In the genomic region with DNA sequence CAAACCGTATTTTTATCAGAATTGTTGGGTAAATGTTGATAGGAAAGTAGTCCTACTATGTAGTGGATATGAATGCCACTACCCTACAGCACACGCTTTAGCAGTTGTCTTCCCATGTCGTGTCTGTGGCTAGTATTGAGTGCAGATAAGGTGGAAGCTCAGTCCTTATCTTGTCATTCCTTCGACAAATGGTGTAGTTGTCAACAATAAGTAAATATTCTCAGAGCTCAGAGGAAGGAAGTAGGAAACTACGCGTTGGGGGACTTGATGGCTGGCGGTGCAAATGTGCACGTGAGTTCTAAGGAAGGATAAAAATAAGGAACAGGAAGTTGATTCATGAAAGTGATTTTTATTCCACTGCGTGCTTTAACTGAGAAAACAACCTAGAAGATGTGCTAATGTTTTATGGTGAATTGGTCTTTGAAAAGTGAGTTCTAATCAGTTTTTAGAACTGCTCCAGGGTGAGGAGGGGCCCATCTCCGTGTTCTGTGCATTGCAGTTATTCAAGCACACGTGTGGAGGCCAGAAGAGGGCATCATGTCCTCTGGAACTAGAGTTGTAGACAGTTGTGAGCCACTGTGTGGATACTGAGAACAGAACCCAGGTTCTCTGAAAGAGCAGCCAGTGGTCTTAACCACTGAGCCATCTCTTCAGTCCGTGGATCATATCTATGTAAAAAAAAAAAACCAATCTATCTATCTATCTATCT, we compare ENCODE assay signal across 9 mouse cellular contexts. TPM values are rescaled to one million over a fixed set of nuclear protein-coding genes. Genes with fewer than 3 reads are reported as not detected.
DNase-seq lines count a peak whose midpoint lies in the region; ATAC-seq and TF ChIP-seq lines count a peak whose summit lies in the region.
"Had no signal": no experiment of that assay in that cellular context is flagged by ENCODE, and none has a peak within 500 bp of the region (broad histone marks: within the 10 kb centered on the region; RNA-seq: fewer than 3 reads in every experiment).

No protein-coding gene starts in this region.

- no peak overlapping the region for H3K4me2 ChIP-seq in heart, embryonic 13.5 days
- H3K4me2 ChIP-seq in heart, embryonic 11.5 days: no peak overlapping the region
- peak overlapping the region; percentile 48 for H3K4me2 ChIP-seq in liver, embryonic 13.5 days

- H3K9me3 ChIP-seq in heart, embryonic 13.5 days: no peaks in the 10 kb centered on the region
- H3K9me3 ChIP-seq in heart, embryonic 11.5 days (replicated peaks; ENCODE audit: control insufficient read depth, low read length): no peaks in the 10 kb centered on the region
- no peaks in the 10 kb centered on the region for H3K9me3 ChIP-seq in liver, embryonic 13.5 days (replicated peaks)

- 46% methylated on average over 12 of the region's 12 CpGs for WGBS in heart, embryonic 13.5 days
- 45% methylated on average over 12 of the region's 12 CpGs for WGBS in heart, embryonic 11.5 days (ENCODE audit: insufficient replicate concordance)
- WGBS in liver, embryonic 13.5 days (ENCODE audit: insufficient replicate concordance): 14% methylated on average over 12 of the region's 12 CpGs

- peaks cover 7% of the 10 kb centered on the region for H3K36me3 ChIP-seq in heart, embryonic 13.5 days
- H3K36me3 ChIP-seq in heart, embryonic 11.5 days (ENCODE audit: control insufficient read depth, insufficient read depth, low read length): no peaks in the 10 kb centered on the region
- H3K36me3 ChIP-seq in liver, embryonic 13.5 days: peaks cover 7% of the 10 kb centered on the region; the same call in 1 of the 2 replicates

- ATAC-seq in heart, embryonic 13.5 days (ENCODE audit: extremely low read depth, insufficient number of reproducible peaks, low FRiP score, low TSS enrichment): no peak
- no peak for ATAC-seq in heart, embryonic 11.5 days (replicated peaks; ENCODE audit: insufficient number of reproducible peaks, low FRiP score, low TSS enrichment)
- ATAC-seq in liver, embryonic 13.5 days (ENCODE audit: low read depth): peak; percentile 93

- peak overlapping the region; percentile 45; the same call in 1 of the 2 replicates for H3K27ac ChIP-seq in heart, embryonic 13.5 days (replicated peaks)
- H3K27ac ChIP-seq in heart, embryonic 11.5 days (ENCODE audit: low read depth, low read length): no peak overlapping the region
- peak overlapping the region; percentile 84 for H3K27ac ChIP-seq in liver, embryonic 13.5 days
- no peak overlapping the region for H3K27ac ChIP-seq in left cerebral cortex, adult 2 months

- H3K4me1 ChIP-seq in heart, embryonic 13.5 days: peaks cover 34% of the 10 kb centered on the region
- peaks cover 14% of the 10 kb centered on the region; the same call in 1 of the 2 replicates for H3K4me1 ChIP-seq in heart, embryonic 11.5 days (ENCODE audit: control insufficient read depth, insufficient read depth, low read length)
- peaks cover 39% of the 10 kb centered on the region for H3K4me1 ChIP-seq in liver, embryonic 13.5 days (replicated peaks)

- intact Hi-C loops in left cerebral cortex, adult 2 months (cut with DNase I): loop anchor here (5.0 kb wide), 1 partner anchor 198 kb away; no protein-coding TSS in a partner anchor

- no peak overlapping the region for H3K4me3 ChIP-seq in heart, embryonic 13.5 days
- no peak overlapping the region for H3K4me3 ChIP-seq in heart, embryonic 11.5 days (ENCODE audit: low read depth, low read length)
- no peak overlapping the region for H3K4me3 ChIP-seq in liver, embryonic 13.5 days (replicated peaks)
- H3K4me3 ChIP-seq in left cerebral cortex, adult 2 months: no peak overlapping the region
- H3K4me3 ChIP-seq: myocyte had no signal

- no peak for TF ChIP-seq CTCF in left cerebral cortex, adult 2 months (IDR thresholded peaks at IDR 0.05)

- H3K9ac ChIP-seq in heart, embryonic 13.5 days: no peak overlapping the region
- H3K9ac ChIP-seq in heart, embryonic 11.5 days (ENCODE audit: low read depth, low read length): no peak overlapping the region
- H3K9ac ChIP-seq in liver, embryonic 13.5 days: peak overlapping the region; percentile 36; the same call in 1 of the 2 replicates

- peak; percentile 72 for DNase-seq in 416B (ENCODE audit: low read depth)
- DNase-seq in c-Kit-negative CD71-positive TER-119-positive erythroid progenitor cells, embryonic 14.5 days (ENCODE audit: low read depth, low spot score): peak; percentile 9
- peak; percentile 20 for DNase-seq in liver, embryonic 13.5 days
- DNase-seq in left cerebral cortex, adult 2 months (ENCODE audit: extremely low spot score in 1 of 2, low spot score in 2 of 2): no peak
- DNase-seq in Muller cell, postnatal 12 days (ENCODE audit: inconsistent ontology term): no peak
- DNase-seq in layer of hippocampus, postnatal 25 days (ENCODE audit: extremely low spot score in 1 of 2, low spot score in 1 of 2): no peak

- H3K27me3 ChIP-seq in heart, embryonic 13.5 days (replicated peaks): no peaks in the 10 kb centered on the region
- no peaks in the 10 kb centered on the region for H3K27me3 ChIP-seq in heart, embryonic 11.5 days (ENCODE audit: control insufficient read depth, insufficient read depth, low read length)
- no peaks in the 10 kb centered on the region for H3K27me3 ChIP-seq in liver, embryonic 13.5 days

RNA-seq across cellular contexts. Expression of a gene that starts 13.8 kb away (rescaled TPM):
- polyA plus RNA-seq in heart, embryonic 13.5 days (2015; fragmentation: Nextera tagmentation; extraction: Ambion mirVana): 0.13 TPM in 1 of 2 replicates, not detected in the other
- polyA plus RNA-seq in heart, embryonic 11.5 days (2014; fragmentation: Nextera tagmentation; extraction: Ambion mirVana): 0.20 and 0.42 TPM in 2 replicates
- polyA plus RNA-seq in liver, embryonic 13.5 days (2015; fragmentation: Nextera tagmentation; extraction: Ambion mirVana): 0.14 TPM in 1 of 2 replicates, not detected in the other
- not detected for total RNA-seq in left cerebral cortex, adult 2 months (2021)
- not detected for total RNA-seq in layer of hippocampus, postnatal 25 days (2021)
- polyA plus RNA-seq: myocyte had no signal

RNA-seq across cellular contexts. Expression of a gene that starts 35.6 kb away (rescaled TPM):
- 2.3 and 2.5 TPM in 2 replicates for polyA plus RNA-seq in heart, embryonic 13.5 days (2015; fragmentation: Nextera tagmentation; extraction: Ambion mirVana)
- polyA plus RNA-seq in heart, embryonic 11.5 days (2014; fragmentation: Nextera tagmentation; extraction: Ambion mirVana): 1.5 TPM in 2 replicates
- 0.96 and 1.3 TPM in 2 replicates for polyA plus RNA-seq in liver, embryonic 13.5 days (2015; fragmentation: Nextera tagmentation; extraction: Ambion mirVana)
- total RNA-seq in left cerebral cortex, adult 2 months (2021): under 1 TPM; 0.44 to 0.66 TPM
- total RNA-seq in layer of hippocampus, postnatal 25 days (2021): under 1 TPM; 0.87 to 0.96 TPM

RNA-seq across cellular contexts. Expression of a gene that starts 51.0 kb away (rescaled TPM):
- polyA plus RNA-seq in heart, embryonic 13.5 days (2015; fragmentation: Nextera tagmentation; extraction: Ambion mirVana): 52.4 and 55.8 TPM in 2 replicates
- 63.4 and 69.5 TPM in 2 replicates for polyA plus RNA-seq in heart, embryonic 11.5 days (2014; fragmentation: Nextera tagmentation; extraction: Ambion mirVana)
- 22.6 and 25.3 TPM in 2 replicates for polyA plus RNA-seq in liver, embryonic 13.5 days (2015; fragmentation: Nextera tagmentation; extraction: Ambion mirVana)
- 10 to 100 TPM; 34.0 to 36.9 TPM for total RNA-seq in left cerebral cortex, adult 2 months (2021)
- 10 to 100 TPM; 48.3 to 52.4 TPM for total RNA-seq in layer of hippocampus, postnatal 25 days (2021)

Comparison
In these comparisons a context has a peak if more than half of its experiments do, and no peak if none do; other contexts are left out.
1. H3K27ac ChIP-seq: peak in heart, embryonic 13.5 days (single experiment) and liver, embryonic 13.5 days (single experiment); none in heart, embryonic 11.5 days (single experiment) and left cerebral cortex, adult 2 months (single experiment).
2. DNase-seq: peak in 416B (single experiment), c-Kit-negative CD71-positive TER-119-positive erythroid progenitor cells, embryonic 14.5 days (single experiment) and liver, embryonic 13.5 days (single experiment); none in left cerebral cortex, adult 2 months (0 of 2), Muller cell, postnatal 12 days (single experiment) and layer of hippocampus, postnatal 25 days (0 of 2).